Mouse (Mus musculus) cerebellum, adult 11 months (tissue): ENCODE measurements at regions not wholly inside any gene's neighbourhood (a gene's known extent, or its start where the extent isn't known, plus 50 kb on each side); places are given as distances from the start of the nearest gene placed in this dataset.

Experiments
- DNase-seq: peaks from one replicate; pipeline ENCODE4 v3.0.0; 2022

GRCm38 (mm10) chr11:20985771-20986170, 105.3 kb upstream of the Peli1 start:
- DNase-seq = no peak

GRCm38 (mm10) chr11:20987171-20987815, 103.8 kb upstream of the Peli1 start:
- DNase-seq = peak; percentile 14

GRCm38 (mm10) chr11:20987841-20988251, 103.2 kb upstream of the Peli1 start:
- peak; percentile 8 for DNase-seq

- DNase-seq = no peak
Measured at GRCm38 (mm10) chr11:20988871-20989270, 102.2 kb upstream of the Peli1 start.

GRCm38 (mm10) chr11:20993580-20993979, 97.5 kb upstream of the Peli1 start:
- no peak for DNase-seq

- DNase-seq = no peak
Measured at GRCm38 (mm10) chr11:21001400-21001799, 89.7 kb upstream of the Peli1 start.

GRCm38 (mm10) chr11:21007222-21007621, 83.9 kb upstream of the Peli1 start:
- no peak for DNase-seq

GRCm38 (mm10) chr11:21009505-21009904, 81.6 kb upstream of the Peli1 start:
- no peak for DNase-seq

GRCm38 (mm10) chr11:21010867-21011266, 80.2 kb upstream of the Peli1 start:
- no peak for DNase-seq

GRCm38 (mm10) chr11:21014250-21014649, 76.8 kb upstream of the Peli1 start:
- no peak for DNase-seq

- DNase-seq = peak; percentile 33
Measured at GRCm38 (mm10) chr11:21015536-21015935, 75.6 kb upstream of the Peli1 start.

- DNase-seq = peak; percentile 60
Measured at GRCm38 (mm10) chr11:21016133-21016746, 74.9 kb upstream of the Peli1 start.

GRCm38 (mm10) chr11:21016791-21017329, 74.2 kb upstream of the Peli1 start:
- no peak for DNase-seq

- DNase-seq = no peak
Measured at GRCm38 (mm10) chr11:21019829-21020228, 71.3 kb upstream of the Peli1 start.

GRCm38 (mm10) chr11:21024111-21024510, 67.0 kb upstream of the Peli1 start:
- no peak for DNase-seq

- no peak for DNase-seq
Measured at GRCm38 (mm10) chr11:21024521-21024920, 66.6 kb upstream of the Peli1 start.

GRCm38 (mm10) chr11:21027299-21027698, 63.8 kb upstream of the Peli1 start:
- DNase-seq = no peak

GRCm38 (mm10) chr11:21030362-21030761, 60.7 kb upstream of the Peli1 start:
- no peak for DNase-seq

GRCm38 (mm10) chr11:21031816-21032215, 59.3 kb upstream of the Peli1 start:
- DNase-seq = no peak

- no peak for DNase-seq
Measured at GRCm38 (mm10) chr11:21033234-21033822, 57.8 kb upstream of the Peli1 start.

GRCm38 (mm10) chr11:21033823-21034401, 57.2 kb upstream of the Peli1 start:
- DNase-seq = no peak

- no peak for DNase-seq
Measured at GRCm38 (mm10) chr11:21036161-21036916, 54.8 kb upstream of the Peli1 start.
